Mouse (Mus musculus) C2C12 (cell line): ENCODE measurements around the gene Dhx8. TPM values are rescaled to one million over a fixed set of nuclear protein-coding genes. Genes with fewer than 3 reads are reported as not detected.

ENCODE experiments used
- H3K27me3 ChIP-seq: one replicate; pipeline ENCODE4 v1.6.1; 2011; ENCODE audit not compliant: control insufficient read depth, insufficient read depth, insufficient read length
- H3K36me3 ChIP-seq: one replicate; pipeline ENCODE4 v1.6.1; 2011; ENCODE audit not compliant: control insufficient read depth, insufficient read depth
- H3K4me3 ChIP-seq: one replicate; pipeline ENCODE4 v1.5.1; 2011; ENCODE audit warnings: mild to moderate bottlenecking, control low read depth; ENCODE audit not compliant: poor library complexity, insufficient read depth, severe bottlenecking
- H3K79me2 ChIP-seq: one replicate; pipeline ENCODE4 v1.6.1; 2011; ENCODE audit not compliant: control insufficient read depth, insufficient read depth
- H3K79me3 ChIP-seq: one replicate; pipeline ENCODE4 v1.6.1; 2011; ENCODE audit warnings: low read depth, control low read depth
- H3ac ChIP-seq: one replicate; pipeline ENCODE3; 2011; ENCODE audit warnings: low read depth; ENCODE audit not compliant: control insufficient read depth, insufficient read length
- CEBPB ChIP-seq: IDR thresholded peaks from one replicate; pipeline ENCODE4 v1.6.1; 2011; ENCODE audit warnings: low read depth, mild to moderate bottlenecking, control low read depth, moderate library complexity
- CTCF ChIP-seq: IDR thresholded peaks from one replicate; pipeline ENCODE4 v1.5.1; 2011; ENCODE audit not compliant: control insufficient read depth, insufficient read depth, insufficient read length
- FOSL1 ChIP-seq: IDR thresholded peaks from one replicate; pipeline ENCODE4 v1.8.0; 2011; ENCODE audit warnings: mild to moderate bottlenecking, low read length; ENCODE audit not compliant: poor library complexity, insufficient read depth, severe bottlenecking
- MAX ChIP-seq: IDR thresholded peaks from one replicate; pipeline ENCODE4 v1.6.1; 2011; ENCODE audit warnings: mild to moderate bottlenecking, control low read depth
- MYOD1 ChIP-seq: IDR thresholded peaks from one replicate; pipeline ENCODE4 v1.6.1; 2011; ENCODE audit warnings: low read depth; ENCODE audit not compliant: control insufficient read depth, insufficient read length
- MYOG ChIP-seq: IDR thresholded peaks from one replicate; pipeline ENCODE4 v1.6.1; 2011; ENCODE audit not compliant: control insufficient read depth, insufficient read length; ENCODE audit errors: extremely low read depth
- USF1 ChIP-seq: IDR thresholded peaks from one replicate; pipeline ENCODE4 v1.6.1; 2011; ENCODE audit warnings: low read depth, mild to moderate bottlenecking, control low read depth, moderate library complexity
- polyA plus RNA-seq: library from polyadenylated mRNA; unstranded; fragments of >200 nt; fragmentation: generic; extraction: Trizol; gene quantifications from one replicate; pipeline ENCODE4 v1.2.1, GENCODE M21; 2012; ENCODE audit warnings: missing spikeins

Dhx8 gene
- polyA plus RNA-seq, 1 experiment = 17.1 TPM

GRCm38 (mm10) chr11:101768721-101769120, 36.0 kb downstream of the Dhx8 start:
- peaks cover 81% of the 10 kb centered on the region for H3K36me3 ChIP-seq
- no peaks in the 10 kb centered on the region for H3K27me3 ChIP-seq
- TF ChIP-seq USF1 (no peak), FOSL1 (no peak), MAX (no peak), MYOD1 (no peak), CTCF (no peak), CEBPB (no peak), MYOG (no peak)
- H3K79me3 ChIP-seq = no peaks in the 10 kb centered on the region
- no peak overlapping the region for H3ac ChIP-seq
- H3K79me2 ChIP-seq = no peaks in the 10 kb centered on the region
- no peak overlapping the region for H3K4me3 ChIP-seq

GRCm38 (mm10) chr11:101770266-101770665, 37.5 kb downstream of the Dhx8 start:
- H3K79me2 ChIP-seq = no peaks in the 10 kb centered on the region
- peaks cover 76% of the 10 kb centered on the region for H3K36me3 ChIP-seq
- no peaks in the 10 kb centered on the region for H3K79me3 ChIP-seq
- no peak overlapping the region for H3ac ChIP-seq
- H3K4me3 ChIP-seq = no peak overlapping the region
- no peaks in the 10 kb centered on the region for H3K27me3 ChIP-seq
- no peak for TF ChIP-seq FOSL1
- no peak for TF ChIP-seq MYOG
- no peak for TF ChIP-seq MAX
- TF ChIP-seq CTCF = no peak
- TF ChIP-seq CEBPB = no peak
- no peak for TF ChIP-seq USF1
- TF ChIP-seq MYOD1 = no peak

GRCm38 (mm10) chr11:101772027-101772426, 39.3 kb downstream of the Dhx8 start:
- H3K4me3 ChIP-seq = no peak overlapping the region

GRCm38 (mm10) chr11:101772449-101772848, 39.7 kb downstream of the Dhx8 start:
- H3K79me3 ChIP-seq = no peaks in the 10 kb centered on the region
- TF ChIP-seq MAX (peak; percentile 86), CTCF (no peak)
- no peak overlapping the region for H3K4me3 ChIP-seq
- no peaks in the 10 kb centered on the region for H3K27me3 ChIP-seq
- H3ac ChIP-seq = no peak overlapping the region
- no peaks in the 10 kb centered on the region for H3K79me2 ChIP-seq
- peaks cover 66% of the 10 kb centered on the region for H3K36me3 ChIP-seq

More at GRCm38 (mm10) chr11:101772027-101772426, 39.3 kb downstream of the Dhx8 start:
- Histone ChIP-seq H3ac (peak overlapping the region; percentile 61), H3K79me2 (no peaks in the 10 kb centered on the region), H3K27me3 (no peaks in the 10 kb centered on the region), H3K79me3 (no peaks in the 10 kb centered on the region), H3K36me3 (peaks cover 66% of the 10 kb centered on the region)
- TF ChIP-seq MYOD1 (peak; percentile 68), FOSL1 (no peak)

GRCm38 (mm10) chr11:101776846-101777245, 44.1 kb downstream of the Dhx8 start:
- Histone ChIP-seq H3K36me3 (peaks cover 26% of the 10 kb centered on the region), H3K79me3 (peaks cover 17% of the 10 kb centered on the region), H3K79me2 (peaks cover 29% of the 10 kb centered on the region), H3ac (peak overlapping the region; percentile 52), H3K4me3 (no peak overlapping the region), H3K27me3 (no peaks in the 10 kb centered on the region)
- TF ChIP-seq CEBPB = no peak
- TF ChIP-seq CTCF = no peak
- TF ChIP-seq FOSL1 = no peak
- no peak for TF ChIP-seq MYOD1
- no peak for TF ChIP-seq MYOG
- TF ChIP-seq USF1 = no peak
- no peak for TF ChIP-seq MAX

GRCm38 (mm10) chr11:101783135-101783534, 50.4 kb downstream of the Dhx8 start:
- TF ChIP-seq MYOD1 (no peak), CEBPB (no peak), FOSL1 (no peak), MAX (no peak), MYOG (no peak), USF1 (no peak), CTCF (no peak)
- peaks cover 3% of the 10 kb centered on the region for H3K36me3 ChIP-seq
- H3K79me3 ChIP-seq = peaks cover 36% of the 10 kb centered on the region
- H3K27me3 ChIP-seq = no peaks in the 10 kb centered on the region
- peak overlapping the region; percentile 66 for H3K4me3 ChIP-seq
- H3ac ChIP-seq = peak overlapping the region; percentile 71
- peaks cover 52% of the 10 kb centered on the region for H3K79me2 ChIP-seq
